Mouse (Mus musculus) megakaryocyte, embryonic 14.5 days (primary cell): ENCODE results near the gene Hpse2. TPM values are rescaled to one million over a fixed set of nuclear protein-coding genes. Genes with fewer than 3 reads are reported as not detected.

Experiments
- H3K27me3 ChIP-seq: replicated peaks from 2 replicates; pipeline ENCODE3; 2012; ENCODE audit warnings: inconsistent platforms
- H3K36me3 ChIP-seq: replicated peaks from 2 replicates; pipeline ENCODE3; 2012; ENCODE audit warnings: low read length, inconsistent platforms, mixed read lengths
- H3K4me1 ChIP-seq: 2 replicates; pipeline ENCODE4 v1.6.1; 2012; ENCODE audit warnings: inconsistent platforms
- H3K4me3 ChIP-seq: replicated peaks from 2 replicates; pipeline ENCODE3; 2012; ENCODE audit warnings: moderate library complexity, mild to moderate bottlenecking, inconsistent platforms
- H3K9me3 ChIP-seq: 2 replicates; pipeline ENCODE4 v1.6.1; 2012; ENCODE audit warnings: inconsistent platforms
- FLI1 ChIP-seq: IDR thresholded peaks from 2 replicates; pipeline ENCODE4 v1.6.1; 2012; ENCODE audit warnings: low read length, inconsistent platforms, mixed read lengths
- GATA1 ChIP-seq: IDR thresholded peaks from 3 replicates; pipeline ENCODE4 v1.6.1; 2012; ENCODE audit warnings: mixed read lengths, low read length, inconsistent platforms, borderline replicate concordance
- polyA plus RNA-seq: library from polyadenylated mRNA; stranded (reverse); fragments of >175 nt; gene quantifications from 2 replicates; pipeline ENCODE4 v1.2.3, GENCODE M21; 2012; ENCODE audit warnings: low replicate concordance; ENCODE audit not compliant: insufficient read depth

Hpse2 gene
- polyA plus RNA-seq, 1 experiment: 0.02 TPM

DNA sequence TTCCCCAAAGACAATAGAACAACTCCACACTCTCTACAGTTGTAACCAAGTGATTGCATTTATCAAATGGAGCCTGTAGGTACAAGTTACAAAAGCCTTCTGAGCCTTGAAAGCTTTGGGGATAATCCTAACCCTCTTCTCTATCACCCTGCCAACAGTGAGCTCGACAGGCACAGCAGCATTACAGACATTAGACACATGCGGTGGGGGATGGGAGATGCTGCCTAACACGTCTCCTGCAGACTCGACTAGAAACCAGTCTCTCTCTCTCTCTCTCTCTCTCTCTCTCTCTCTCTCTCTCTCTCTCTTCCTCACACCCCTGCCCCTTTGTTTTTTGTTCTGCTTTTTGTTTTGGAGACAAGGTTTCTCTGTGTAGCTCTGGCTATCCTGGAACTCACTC lies 343.6 kb downstream of the Hpse2 start:
- H3K4me1 ChIP-seq: no peaks in the 10 kb centered on the region
- TF ChIP-seq GATA1 (no peak), FLI1 (no peak)
- H3K9me3 ChIP-seq: peaks cover 16% of the 10 kb centered on the region
- H3K36me3 ChIP-seq: no peaks in the 10 kb centered on the region
- H3K4me3 ChIP-seq: no peak overlapping the region
- H3K27me3 ChIP-seq: peaks cover 11% of the 10 kb centered on the region

DNA sequence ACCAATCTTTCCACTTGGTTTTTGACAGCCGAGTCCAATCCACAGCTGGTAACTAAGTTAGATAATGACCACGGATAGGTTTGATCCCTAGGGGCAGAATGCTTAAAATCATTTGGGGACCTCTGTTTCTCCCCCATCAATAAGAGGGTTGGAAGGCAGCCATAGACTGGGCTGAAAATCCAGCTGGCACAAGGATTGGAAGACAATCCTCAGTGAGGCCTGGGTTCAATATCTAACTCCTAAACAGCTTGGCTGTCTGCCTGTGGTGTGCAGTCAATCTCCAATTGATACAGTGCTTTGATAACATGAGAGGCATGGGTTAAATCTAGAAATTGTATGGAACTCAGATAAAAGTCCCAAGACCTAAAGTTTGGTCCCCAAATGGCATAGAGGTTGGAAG lies 345.4 kb downstream of the Hpse2 start:
- Histone ChIP-seq H3K36me3 (no peaks in the 10 kb centered on the region), H3K9me3 (peaks cover 7% of the 10 kb centered on the region; the same call in 1 of the 2 replicates), H3K4me3 (no peak overlapping the region), H3K4me1 (no peaks in the 10 kb centered on the region), H3K27me3 (peaks cover 13% of the 10 kb centered on the region)
- TF ChIP-seq GATA1 (no peak), FLI1 (no peak)

GRCm38 (mm10) chr19:43042211-43042610 lies 345.9 kb downstream of the Hpse2 start:
- TF ChIP-seq FLI1: no peak
- TF ChIP-seq GATA1: no peak
- Histone ChIP-seq H3K4me1 (no peaks in the 10 kb centered on the region), H3K4me3 (no peak overlapping the region), H3K9me3 (peaks cover 7% of the 10 kb centered on the region; the same call in 1 of the 2 replicates), H3K27me3 (peaks cover 18% of the 10 kb centered on the region), H3K36me3 (no peaks in the 10 kb centered on the region)

DNA sequence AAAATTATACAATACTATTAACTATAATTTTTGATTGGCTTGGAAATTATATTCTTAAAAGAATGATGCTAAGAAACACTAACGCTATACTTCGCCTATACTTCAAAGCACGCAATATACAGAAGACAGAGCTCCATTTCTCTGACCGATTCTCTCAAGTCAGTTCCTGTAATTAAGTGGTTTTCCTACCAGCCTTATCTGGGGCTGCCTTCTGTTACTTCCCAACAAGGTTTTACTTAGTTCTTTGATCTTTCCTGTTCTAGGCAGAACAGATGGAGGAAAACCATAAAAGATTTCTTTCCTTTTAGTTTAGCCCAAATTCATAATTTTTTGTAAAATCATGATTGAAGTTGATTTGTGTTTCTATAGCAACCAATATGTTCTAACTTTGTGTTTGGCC lies 351.8 kb downstream of the Hpse2 start:
- no peak overlapping the region for H3K4me3 ChIP-seq
- TF ChIP-seq FLI1 (no peak), GATA1 (peak; percentile 56; the same call in 1 of the 3 replicates)
- H3K9me3 ChIP-seq: peaks cover 9% of the 10 kb centered on the region
- H3K4me1 ChIP-seq: peaks cover 5% of the 10 kb centered on the region
- peaks cover 28% of the 10 kb centered on the region for H3K27me3 ChIP-seq
- no peaks in the 10 kb centered on the region for H3K36me3 ChIP-seq

DNA sequence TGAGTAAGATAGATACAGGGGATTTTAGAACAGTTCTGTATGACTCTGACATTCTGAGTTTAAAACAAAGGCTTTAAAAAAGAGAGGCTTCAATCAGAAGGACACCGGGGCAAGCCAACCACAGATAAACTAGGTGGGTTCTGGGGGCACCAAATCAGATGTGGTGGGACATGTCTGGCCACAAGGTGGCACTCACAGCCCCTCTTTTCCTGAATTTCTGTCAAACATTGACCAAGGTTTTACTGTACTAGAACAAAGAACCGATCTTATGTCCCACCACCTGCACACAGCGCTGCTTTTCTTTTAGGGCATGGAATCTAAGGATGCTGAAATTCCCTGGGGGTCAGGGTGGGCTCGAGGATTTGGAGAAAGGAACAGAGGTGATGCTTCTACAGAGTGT lies 360.9 kb downstream of the Hpse2 start:
- H3K4me1 ChIP-seq: peaks cover 3% of the 10 kb centered on the region; the same call in 1 of the 2 replicates
- H3K9me3 ChIP-seq: peaks cover 10% of the 10 kb centered on the region
- H3K27me3 ChIP-seq: peaks cover 16% of the 10 kb centered on the region
- TF ChIP-seq GATA1 (no peak), FLI1 (no peak)
- no peaks in the 10 kb centered on the region for H3K36me3 ChIP-seq
- H3K4me3 ChIP-seq: no peak overlapping the region

DNA sequence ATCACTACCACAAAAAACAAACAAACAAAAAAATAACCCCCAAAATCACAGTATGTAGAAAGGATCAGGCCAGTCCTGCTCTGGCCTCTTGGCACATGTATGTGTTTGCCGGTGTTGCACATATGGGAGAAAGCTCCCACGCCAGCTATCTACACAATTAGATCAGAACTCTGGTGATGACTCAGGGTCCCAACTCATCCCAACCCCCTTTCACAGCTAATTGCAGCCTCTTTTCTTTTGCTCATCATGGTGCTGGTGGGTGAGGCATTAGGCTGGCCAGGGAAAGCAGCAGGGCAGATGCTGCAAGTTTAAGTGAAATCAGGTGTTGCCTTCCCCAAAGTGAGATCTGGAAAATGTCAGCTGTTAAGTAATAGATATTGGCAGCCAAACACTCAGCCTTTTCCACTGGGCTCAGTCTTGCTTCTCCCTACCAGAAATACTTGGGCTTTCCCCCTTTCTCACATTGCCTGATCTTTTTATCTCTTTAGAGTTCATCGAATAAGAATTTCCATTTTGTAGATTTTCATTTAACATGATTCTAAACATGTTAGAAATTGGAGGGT lies 365.5 kb downstream of the Hpse2 start:
- H3K4me1 ChIP-seq: peaks cover 3% of the 10 kb centered on the region; the same call in 1 of the 2 replicates
- TF ChIP-seq GATA1 (no peak), FLI1 (no peak)
- peaks cover 11% of the 10 kb centered on the region for H3K27me3 ChIP-seq
- no peaks in the 10 kb centered on the region for H3K36me3 ChIP-seq
- H3K9me3 ChIP-seq: peaks cover 5% of the 10 kb centered on the region; the same call in 1 of the 2 replicates
- no peak overlapping the region for H3K4me3 ChIP-seq

- Histone ChIP-seq H3K27me3 (peaks cover 8% of the 10 kb centered on the region), H3K4me3 (no peak overlapping the region), H3K9me3 (no peaks in the 10 kb centered on the region), H3K4me1 (peaks cover 6% of the 10 kb centered on the region; the same call in 1 of the 2 replicates), H3K36me3 (no peaks in the 10 kb centered on the region)
- TF ChIP-seq GATA1 (no peak), FLI1 (no peak)
Observed at GRCm38 (mm10) chr19:43018792-43019191, 369.4 kb downstream of the Hpse2 start.

DNA sequence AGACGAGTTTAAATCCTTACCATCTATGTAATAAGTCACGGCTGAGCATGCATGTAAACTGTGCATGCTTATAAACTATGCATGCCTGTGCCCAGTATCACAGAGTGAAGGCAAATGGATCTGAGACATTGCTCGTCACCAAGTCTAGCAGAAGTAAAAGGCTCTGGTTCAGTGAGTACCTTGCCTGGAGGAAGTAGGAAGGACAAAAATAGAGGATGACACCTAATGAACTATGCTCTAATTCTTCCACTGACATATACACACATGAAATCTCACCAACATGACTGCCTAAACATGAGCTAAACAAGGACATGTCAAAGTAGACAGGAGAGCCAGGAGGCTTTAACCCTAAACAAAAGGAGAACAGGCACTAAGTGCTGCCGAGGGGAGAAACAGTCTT lies 391.7 kb downstream of the Hpse2 start:
- TF ChIP-seq GATA1: no peak
- TF ChIP-seq FLI1: no peak

GRCm38 (mm10) chr19:42988833-42989232 lies 399.3 kb downstream of the Hpse2 start:
- TF ChIP-seq GATA1: no peak
- no peak for TF ChIP-seq FLI1
- Histone ChIP-seq H3K36me3 (no peaks in the 10 kb centered on the region), H3K27me3 (no peaks in the 10 kb centered on the region), H3K4me3 (peak overlapping the region; percentile 74), H3K9me3 (no peaks in the 10 kb centered on the region), H3K4me1 (peaks cover 46% of the 10 kb centered on the region)

More for the DNA sequence above, 391.7 kb downstream of the Hpse2 start:
- Histone ChIP-seq H3K4me1 (peaks cover 6% of the 10 kb centered on the region), H3K9me3 (no peaks in the 10 kb centered on the region), H3K4me3 (no peak overlapping the region), H3K27me3 (peaks cover 2% of the 10 kb centered on the region), H3K36me3 (no peaks in the 10 kb centered on the region)

DNA sequence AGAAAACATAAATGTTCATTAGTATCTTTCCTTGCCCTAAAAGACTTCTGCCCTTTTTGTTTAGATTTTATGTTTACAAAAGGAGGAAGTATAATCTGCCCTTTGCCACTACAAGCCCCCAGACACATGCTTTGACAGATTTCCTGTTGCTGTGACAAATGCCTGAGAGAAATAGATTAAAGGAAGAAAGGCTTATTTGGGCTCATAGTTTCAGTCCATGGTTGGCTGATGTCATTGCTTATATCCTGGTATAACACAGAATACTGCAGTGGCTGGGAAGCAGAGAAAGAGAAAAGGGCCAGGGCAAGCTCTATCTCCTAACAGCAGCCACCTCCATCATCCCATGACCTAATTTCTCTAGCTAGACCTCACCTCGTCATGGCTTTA lies 401.8 kb downstream of the Hpse2 start:
- H3K36me3 ChIP-seq: no peaks in the 10 kb centered on the region
- no peaks in the 10 kb centered on the region for H3K9me3 ChIP-seq
- no peaks in the 10 kb centered on the region for H3K27me3 ChIP-seq
- TF ChIP-seq GATA1: no peak
- TF ChIP-seq FLI1: no peak
- peaks cover 45% of the 10 kb centered on the region for H3K4me1 ChIP-seq
- peak overlapping the region; percentile 69 for H3K4me3 ChIP-seq
